Mouse (Mus musculus) kidney, postnatal 0 days (tissue): ENCODE data around the gene Lpar3. TPM values are rescaled to one million over a fixed set of nuclear protein-coding genes. Genes with fewer than 3 reads are reported as not detected.
"Not testable (repeated sequence)": the region's sequence is repeated elsewhere in the genome, so short reads cannot be mapped to it uniquely, and the experiment has no call there.

Source experiments
- ATAC-seq: fragments of 200-750 bp; cut with Nextera tagmentation; replicated peaks from 2 replicates; pipeline ENCODE4 v1.8.0; 2017; ENCODE audit warnings: low read depth, moderate number of reproducible peaks, moderate TSS enrichment, moderate library complexity; ENCODE audit not compliant: low FRiP score
- DNase-seq: peaks from one replicate; pipeline ENCODE4 v3.0.0-alpha.2; 2016; ENCODE audit warnings: low spot score
- H3K27ac ChIP-seq: fragments of 300-500 bp; sonication (generic); 2 replicates; pipeline ENCODE4 v1.5.1; 2014; ENCODE audit warnings: mild to moderate bottlenecking
- H3K27me3 ChIP-seq: fragments of 300-500 bp; sonication (generic); 2 replicates; pipeline ENCODE4 v1.6.1; 2014; ENCODE audit warnings: low read length, mixed read lengths; ENCODE audit not compliant: insufficient read depth
- H3K36me3 ChIP-seq: fragments of 300-500 bp; sonication (generic); 2 replicates; pipeline ENCODE4 v1.6.1; 2014; ENCODE audit warnings: low read length, mixed read lengths; ENCODE audit not compliant: insufficient read depth
- H3K4me1 ChIP-seq: fragments of 300-500 bp; sonication (generic); replicated peaks from 2 replicates; pipeline ENCODE4 v1.6.1; 2014; ENCODE audit warnings: antibody characterized with exemption, low read length, mixed read lengths; ENCODE audit not compliant: insufficient read depth
- H3K4me2 ChIP-seq: fragments of 300-500 bp; sonication (generic); 2 replicates; pipeline ENCODE4 v1.6.1; 2014; ENCODE audit warnings: mild to moderate bottlenecking, low read length, moderate library complexity, mixed read lengths
- H3K4me3 ChIP-seq: fragments of 300-500 bp; sonication (generic); replicated peaks from 2 replicates; pipeline ENCODE4 v1.5.1; 2014; ENCODE audit warnings: low read depth, low read length
- H3K9ac ChIP-seq: fragments of 300-500 bp; sonication (generic); 2 replicates; pipeline ENCODE4 v1.6.1; 2014; ENCODE audit warnings: low read depth, low read length
- H3K9me3 ChIP-seq: fragments of 300-500 bp; sonication (generic); replicated peaks from 2 replicates; pipeline ENCODE4 v1.6.1; 2016; ENCODE audit warnings: low read length, inconsistent platforms, mixed read lengths
- CTCF ChIP-seq: IDR thresholded peaks from 2 replicates; pipeline ENCODE4 v1.5.1; 2016; ENCODE audit warnings: antibody characterized with exemption, low read depth, mild to moderate bottlenecking, moderate library complexity
- WGBS: fragments of 180-500 bp; shearing (Covaris S2); extraction: QIAGEN DNeasy Blood & Tissue Kit; methylation state at CpG from one replicate; pipeline ENCODE4 v1.1.7; 2014; 5-methylcytosine and 5-hydroxymethylcytosine counted together
- polyA plus RNA-seq: library from polyadenylated mRNA; unstranded; fragments of >200 nt; fragmentation: Nextera tagmentation; extraction: Ambion mirVana; gene quantifications from 2 replicates; pipeline ENCODE4 v1.2.1, GENCODE M21; 2015

The Lpar3 gene
- polyA plus RNA-seq, 1 experiment from 2014 or later = 2.6 TPM

DNA sequence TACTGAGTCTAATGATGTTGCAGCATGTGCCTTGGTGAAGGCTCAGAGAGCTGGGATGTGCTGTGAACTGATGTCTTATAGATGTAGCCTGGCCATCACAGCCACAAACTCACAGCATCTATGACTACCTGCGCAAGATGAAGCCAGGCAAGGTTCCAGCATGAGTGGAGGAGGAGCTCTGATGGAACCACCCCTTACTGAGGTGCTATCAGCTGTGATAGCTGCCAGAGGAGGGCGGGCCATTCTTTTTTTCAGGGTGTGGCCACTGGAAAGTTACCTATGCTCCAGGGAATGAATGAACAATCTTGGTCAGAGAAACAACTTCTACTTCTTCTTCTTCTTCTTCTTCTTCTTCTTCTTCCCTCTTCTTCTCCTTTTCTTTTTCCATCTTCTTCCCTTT is 14.1 kb upstream of the Lpar3 start:
- H3K4me2 ChIP-seq = no peak overlapping the region
- H3K9ac ChIP-seq = no peak overlapping the region
- H3K27me3 ChIP-seq = no peaks in the 10 kb centered on the region
- WGBS = 82% methylated on average over 2 of the region's 2 CpGs
- no peak overlapping the region for H3K27ac ChIP-seq
- H3K9me3 ChIP-seq = no peaks in the 10 kb centered on the region
- no peaks in the 10 kb centered on the region for H3K36me3 ChIP-seq
- no peaks in the 10 kb centered on the region for H3K4me1 ChIP-seq
- no peak for TF ChIP-seq CTCF
- no peak overlapping the region for H3K4me3 ChIP-seq
- DNase-seq (no peak), ATAC-seq (no peak)

DNA sequence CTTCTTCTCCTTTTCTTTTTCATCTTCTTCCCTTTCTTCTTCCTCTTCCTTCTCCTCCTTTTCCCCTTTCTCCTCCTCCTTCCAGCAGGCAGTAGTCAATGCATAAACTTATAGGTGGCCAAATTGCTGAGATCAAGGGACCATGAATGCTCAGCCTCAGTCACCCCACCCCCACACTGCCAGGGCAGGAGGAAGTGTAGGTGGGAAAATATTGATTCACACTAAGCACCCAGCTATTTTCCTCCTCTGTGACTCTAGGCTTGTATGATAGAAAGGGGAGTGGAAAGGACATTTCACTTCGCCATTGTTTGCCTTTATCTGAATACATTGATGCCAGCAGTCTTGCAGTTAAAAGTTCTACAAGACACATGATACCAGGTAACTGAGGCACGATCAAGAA is 13.3 kb upstream of the Lpar3 start:
- H3K9me3 ChIP-seq = no peaks in the 10 kb centered on the region
- WGBS = 49% methylated on average over 2 of the region's 2 CpGs
- H3K4me1 ChIP-seq = no peaks in the 10 kb centered on the region
- no peak for DNase-seq
- H3K4me3 ChIP-seq = no peak overlapping the region
- no peak overlapping the region for H3K4me2 ChIP-seq
- H3K9ac ChIP-seq = no peak overlapping the region
- H3K27me3 ChIP-seq = no peaks in the 10 kb centered on the region
- no peak overlapping the region for H3K27ac ChIP-seq
- ATAC-seq = no peak
- no peaks in the 10 kb centered on the region for H3K36me3 ChIP-seq
- no peak for TF ChIP-seq CTCF

DNA sequence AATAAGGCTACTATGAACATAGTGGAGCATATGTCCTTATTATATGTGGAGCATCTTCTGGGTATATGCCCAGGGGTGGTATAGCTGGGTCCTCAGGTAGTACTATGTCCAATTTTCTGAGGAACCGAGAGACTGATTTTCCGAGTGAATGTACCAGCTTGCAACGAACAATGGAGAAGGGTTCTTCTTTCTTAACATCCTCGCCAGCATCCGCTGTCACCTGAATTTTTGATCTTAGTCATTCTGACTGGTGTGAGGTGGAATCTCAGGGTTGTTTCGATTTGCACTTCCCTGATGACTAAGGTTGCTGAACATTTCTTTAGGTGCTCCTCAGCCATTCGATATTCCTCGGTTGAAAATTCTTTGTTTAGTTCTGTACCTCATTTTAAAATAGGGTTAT is 11.0 kb upstream of the Lpar3 start:
- ATAC-seq, DNase-seq, H3K9ac ChIP-seq, H3K4me2 ChIP-seq, H3K27me3 ChIP-seq, H3K27ac ChIP-seq, H3K36me3 ChIP-seq, H3K9me3 ChIP-seq, H3K4me3 ChIP-seq, H3K4me1 ChIP-seq: not testable (repeated sequence)
- 97% methylated on average over 8 of the region's 8 CpGs for WGBS

GRCm38 (mm10) chr3:146211141-146211747 is 9.5 kb upstream of the Lpar3 start:
- 82% methylated on average over 4 of the region's 4 CpGs for WGBS
- DNase-seq (no peak), ATAC-seq (no peak)
- no peak for TF ChIP-seq CTCF
- Histone ChIP-seq H3K4me3 (no peak overlapping the region), H3K36me3 (no peaks in the 10 kb centered on the region), H3K27me3 (no peaks in the 10 kb centered on the region), H3K4me1 (no peaks in the 10 kb centered on the region), H3K27ac (no peak overlapping the region), H3K4me2 (no peak overlapping the region), H3K9ac (no peak overlapping the region), H3K9me3 (no peaks in the 10 kb centered on the region)

GRCm38 (mm10) chr3:146211964-146212363 is 8.8 kb upstream of the Lpar3 start:
- Histone ChIP-seq H3K9ac (no peak overlapping the region), H3K27ac (no peak overlapping the region), H3K36me3 (no peaks in the 10 kb centered on the region), H3K27me3 (no peaks in the 10 kb centered on the region), H3K4me3 (no peak overlapping the region), H3K4me1 (no peaks in the 10 kb centered on the region), H3K4me2 (no peak overlapping the region), H3K9me3 (no peaks in the 10 kb centered on the region)
- DNase-seq (no peak), ATAC-seq (no peak)
- no peak for TF ChIP-seq CTCF
- WGBS = 94% methylated on average over 2 of the region's 2 CpGs

- Histone ChIP-seq H3K4me1 (no peaks in the 10 kb centered on the region), H3K4me2 (no peak overlapping the region), H3K9ac (no peak overlapping the region), H3K36me3 (no peaks in the 10 kb centered on the region), H3K27ac (no peak overlapping the region), H3K4me3 (no peak overlapping the region), H3K27me3 (no peaks in the 10 kb centered on the region), H3K9me3 (no peaks in the 10 kb centered on the region)
- 37% methylated on average over 5 of the region's 5 CpGs for WGBS
- no peak for ATAC-seq
- TF ChIP-seq CTCF = no peak
- no peak for DNase-seq
Observed at GRCm38 (mm10) chr3:146213336-146213735, 7.4 kb upstream of the Lpar3 start.

DNA sequence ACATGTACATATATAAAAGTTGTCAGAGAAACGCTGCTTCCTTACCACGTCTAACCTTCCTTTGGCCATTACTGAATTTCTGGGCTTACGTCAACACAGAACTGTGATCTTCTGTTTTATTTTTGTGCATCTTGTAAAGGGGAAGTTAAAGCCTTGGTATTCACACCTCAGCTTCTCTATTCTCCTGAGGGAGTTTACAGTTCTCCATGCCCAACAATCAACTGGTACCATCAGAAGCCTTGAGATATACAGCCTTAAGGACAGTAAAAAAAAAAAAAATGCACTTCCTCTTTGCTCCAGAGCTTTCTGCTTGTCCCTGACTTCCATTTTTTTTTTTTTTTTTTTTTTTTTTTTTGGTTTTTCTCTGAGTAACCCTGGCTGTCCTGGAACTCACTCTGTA is 4.2 kb upstream of the Lpar3 start:
- peaks cover 10% of the 10 kb centered on the region for H3K27me3 ChIP-seq
- no peak overlapping the region for H3K4me2 ChIP-seq
- 90% methylated on average over 3 of the region's 3 CpGs for WGBS
- no peak for TF ChIP-seq CTCF
- no peak for ATAC-seq
- no peaks in the 10 kb centered on the region for H3K36me3 ChIP-seq
- no peak overlapping the region for H3K4me3 ChIP-seq
- 0 out of 2 replicates have a peak, but pooled peaks cover 6% of the 10 kb centered on the region for H3K4me1 ChIP-seq
- H3K9me3 ChIP-seq = no peaks in the 10 kb centered on the region
- DNase-seq = no peak
- no peak overlapping the region for H3K27ac ChIP-seq
- no peak overlapping the region for H3K9ac ChIP-seq
